Mouse (Mus musculus): ENCODE results near the gene Epn2. TPM values are rescaled to one million over a fixed set of nuclear protein-coding genes. Genes with fewer than 3 reads are reported as not detected.
A peak's percentile ranks its signal among the peaks of the same experiment; 100 is the strongest.

Gene Epn2
- 31.4 and 35.0 TPM in 2 replicates for polyA plus RNA-seq (2014; fragmentation: Nextera tagmentation; extraction: Ambion mirVana)

GRCm38 (mm10) chr11:61578983-61579877 is at the start of gene Epn2:
Epn2 (minus strand) TSS chr11:61579687.
- Histone ChIP-seq H3K4me1 (ENCODE audit: control insufficient read depth, insufficient read depth, low read length) (peaks cover 6% of the 10 kb centered on the region; the same call in 1 of the 2 replicates), H3K27ac (ENCODE audit: low read depth, low read length) (peak within 1 kb of the TSS; percentile 70), H3K36me3 (ENCODE audit: control insufficient read depth, insufficient read depth, low read length) (0 out of 2 replicates have a peak, but pooled peaks cover 2% of the 10 kb centered on the region), H3K4me3 (ENCODE audit: low read depth, low read length) (peak within 1 kb of the TSS; percentile 91), H3K27me3 (ENCODE audit: control insufficient read depth, insufficient read depth, low read length) (no peaks in the 10 kb centered on the region), H3K4me2 (ENCODE audit: low read depth) (peak within 1 kb of the TSS; percentile 95), H3K9ac (ENCODE audit: low read length) (peak within 1 kb of the TSS; percentile 89), H3K9me3 (ENCODE audit: control insufficient read depth, low read length) (no peaks in the 10 kb centered on the region)
- ATAC-seq (ENCODE audit: insufficient read depth, low FRiP score, low TSS enrichment) (peak; percentile 92), DNase-seq (ENCODE audit: low spot score) (peak; percentile 86)
- WGBS: under 1% methylated on average over 71 of the region's 93 CpGs

- Histone ChIP-seq H3K4me1 (ENCODE audit: control insufficient read depth, insufficient read depth, low read length) (no peaks in the 10 kb centered on the region), H3K27ac (ENCODE audit: low read depth, low read length) (no peak overlapping the region), H3K9me3 (ENCODE audit: control insufficient read depth, low read length) (no peaks in the 10 kb centered on the region), H3K9ac (ENCODE audit: low read length) (no peak overlapping the region), H3K4me3 (ENCODE audit: low read depth, low read length) (no peak overlapping the region), H3K4me2 (ENCODE audit: low read depth) (no peak overlapping the region), H3K27me3 (ENCODE audit: control insufficient read depth, insufficient read depth, low read length) (no peaks in the 10 kb centered on the region), H3K36me3 (ENCODE audit: control insufficient read depth, insufficient read depth, low read length) (no peaks in the 10 kb centered on the region)
- DNase-seq (ENCODE audit: low spot score) (no peak), ATAC-seq (ENCODE audit: insufficient read depth, low FRiP score, low TSS enrichment) (no peak)
- 83% methylated on average over 1 of the region's 1 CpGs for WGBS
These were observed 47.0 kb upstream of the Epn2 start for GRCm38 (mm10) chr11:61626509-61626908.

GRCm38 (mm10) chr11:61625136-61625535 is 45.6 kb upstream of the Epn2 start:
- Histone ChIP-seq H3K27ac (ENCODE audit: low read depth, low read length) (no peak overlapping the region), H3K4me1 (ENCODE audit: control insufficient read depth, insufficient read depth, low read length) (no peaks in the 10 kb centered on the region), H3K9ac (ENCODE audit: low read length) (no peak overlapping the region), H3K4me2 (ENCODE audit: low read depth) (no peak overlapping the region), H3K9me3 (ENCODE audit: control insufficient read depth, low read length) (no peaks in the 10 kb centered on the region), H3K27me3 (ENCODE audit: control insufficient read depth, insufficient read depth, low read length) (no peaks in the 10 kb centered on the region), H3K36me3 (ENCODE audit: control insufficient read depth, insufficient read depth, low read length) (no peaks in the 10 kb centered on the region), H3K4me3 (ENCODE audit: low read depth, low read length) (no peak overlapping the region)
- no peak for ATAC-seq (ENCODE audit: insufficient read depth, low FRiP score, low TSS enrichment)
- no peak for DNase-seq (ENCODE audit: low spot score)
- 80% methylated on average over 7 of the region's 7 CpGs for WGBS

GRCm38 (mm10) chr11:61620762-61621161 is 41.3 kb upstream of the Epn2 start:
- Histone ChIP-seq H3K4me1 (ENCODE audit: control insufficient read depth, insufficient read depth, low read length) (peaks cover 5% of the 10 kb centered on the region), H3K4me2 (ENCODE audit: low read depth) (peak overlapping the region; percentile 64), H3K9ac (ENCODE audit: low read length) (no peak overlapping the region; the same call in 1 of the 2 replicates), H3K4me3 (ENCODE audit: low read depth, low read length) (0 out of 2 replicates have a peak overlapping the region, but pooled peaks have one; percentile 39), H3K27ac (ENCODE audit: low read depth, low read length) (no peak overlapping the region), H3K27me3 (ENCODE audit: control insufficient read depth, insufficient read depth, low read length) (no peaks in the 10 kb centered on the region), H3K9me3 (ENCODE audit: control insufficient read depth, low read length) (no peaks in the 10 kb centered on the region), H3K36me3 (ENCODE audit: control insufficient read depth, insufficient read depth, low read length) (no peaks in the 10 kb centered on the region)
- DNase-seq (ENCODE audit: low spot score) (no peak), ATAC-seq (ENCODE audit: insufficient read depth, low FRiP score, low TSS enrichment) (no peak)
- WGBS: 63% methylated on average over 8 of the region's 8 CpGs

GRCm38 (mm10) chr11:61620254-61620670 is 40.8 kb upstream of the Epn2 start:
- 1% methylated on average over 17 of the region's 17 CpGs for WGBS
- Histone ChIP-seq H3K9me3 (ENCODE audit: control insufficient read depth, low read length) (no peaks in the 10 kb centered on the region), H3K4me1 (ENCODE audit: control insufficient read depth, insufficient read depth, low read length) (peaks cover 8% of the 10 kb centered on the region), H3K9ac (ENCODE audit: low read length) (peak overlapping the region; percentile 54), H3K27me3 (ENCODE audit: control insufficient read depth, insufficient read depth, low read length) (no peaks in the 10 kb centered on the region), H3K4me3 (ENCODE audit: low read depth, low read length) (peak overlapping the region; percentile 39), H3K27ac (ENCODE audit: low read depth, low read length) (no peak overlapping the region), H3K4me2 (ENCODE audit: low read depth) (peak overlapping the region; percentile 64), H3K36me3 (ENCODE audit: control insufficient read depth, insufficient read depth, low read length) (no peaks in the 10 kb centered on the region)
- ATAC-seq (ENCODE audit: insufficient read depth, low FRiP score, low TSS enrichment): peak; percentile 55
- DNase-seq (ENCODE audit: low spot score): peak; percentile 86

GRCm38 (mm10) chr11:61619791-61620241 is 40.3 kb upstream of the Epn2 start:
- Histone ChIP-seq H3K4me2 (ENCODE audit: low read depth) (peak overlapping the region; percentile 64), H3K27ac (ENCODE audit: low read depth, low read length) (no peak overlapping the region), H3K9ac (ENCODE audit: low read length) (peak overlapping the region; percentile 54), H3K36me3 (ENCODE audit: control insufficient read depth, insufficient read depth, low read length) (no peaks in the 10 kb centered on the region), H3K4me1 (ENCODE audit: control insufficient read depth, insufficient read depth, low read length) (peaks cover 8% of the 10 kb centered on the region), H3K27me3 (ENCODE audit: control insufficient read depth, insufficient read depth, low read length) (no peaks in the 10 kb centered on the region), H3K4me3 (ENCODE audit: low read depth, low read length) (peak overlapping the region; percentile 39), H3K9me3 (ENCODE audit: control insufficient read depth, low read length) (no peaks in the 10 kb centered on the region)
- WGBS: under 1% methylated on average over 16 of the region's 17 CpGs
- ATAC-seq (ENCODE audit: insufficient read depth, low FRiP score, low TSS enrichment) (peak; percentile 35), DNase-seq (ENCODE audit: low spot score) (peak; percentile 74)

GRCm38 (mm10) chr11:61619356-61619755 is 39.9 kb upstream of the Epn2 start:
- Histone ChIP-seq H3K4me2 (ENCODE audit: low read depth) (peak overlapping the region; percentile 64), H3K4me3 (ENCODE audit: low read depth, low read length) (peak overlapping the region; percentile 39), H3K27me3 (ENCODE audit: control insufficient read depth, insufficient read depth, low read length) (no peaks in the 10 kb centered on the region), H3K9me3 (ENCODE audit: control insufficient read depth, low read length) (no peaks in the 10 kb centered on the region), H3K27ac (ENCODE audit: low read depth, low read length) (no peak overlapping the region), H3K4me1 (ENCODE audit: control insufficient read depth, insufficient read depth, low read length) (peaks cover 8% of the 10 kb centered on the region), H3K9ac (ENCODE audit: low read length) (peak overlapping the region; percentile 54; the same call in 1 of the 2 replicates), H3K36me3 (ENCODE audit: control insufficient read depth, insufficient read depth, low read length) (no peaks in the 10 kb centered on the region)
- WGBS: 15% methylated on average over 6 of the region's 6 CpGs
- DNase-seq (ENCODE audit: low spot score) (no peak), ATAC-seq (ENCODE audit: insufficient read depth, low FRiP score, low TSS enrichment) (no peak)

- H3K4me3 ChIP-seq (ENCODE audit: low read depth, low read length): no peak overlapping the region
- WGBS: 87% methylated on average over 7 of the region's 8 CpGs
- no peak overlapping the region for H3K9ac ChIP-seq (ENCODE audit: low read length)
- no peaks in the 10 kb centered on the region for H3K27me3 ChIP-seq (ENCODE audit: control insufficient read depth, insufficient read depth, low read length)
- H3K27ac ChIP-seq (ENCODE audit: low read depth, low read length): no peak overlapping the region
- no peak overlapping the region for H3K4me2 ChIP-seq (ENCODE audit: low read depth)
- H3K4me1 ChIP-seq (ENCODE audit: control insufficient read depth, insufficient read depth, low read length): peaks cover 8% of the 10 kb centered on the region
- no peaks in the 10 kb centered on the region for H3K9me3 ChIP-seq (ENCODE audit: control insufficient read depth, low read length)
- DNase-seq (ENCODE audit: low spot score) (no peak), ATAC-seq (ENCODE audit: insufficient read depth, low FRiP score, low TSS enrichment) (no peak)
- no peaks in the 10 kb centered on the region for H3K36me3 ChIP-seq (ENCODE audit: control insufficient read depth, insufficient read depth, low read length)
These were observed 39.1 kb upstream of the Epn2 start for GRCm38 (mm10) chr11:61618571-61618970.
